Mouse (Mus musculus) midbrain, embryonic 15.5 days (tissue): Measurements from ENCODE around the gene Gja4. TPM values are rescaled to one million over a fixed set of nuclear protein-coding genes. Genes with fewer than 3 reads are reported as not detected.

Experiments used
- ATAC-seq: fragments of 200-750 bp; cut with Nextera tagmentation; replicated peaks from 2 replicates; pipeline ENCODE4 v1.8.0; 2017; ENCODE audit warnings: moderate TSS enrichment
- H3K27ac ChIP-seq: fragments of 300-500 bp; sonication (generic); 2 replicates; pipeline ENCODE4 v1.5.1; 2015; ENCODE audit warnings: mild to moderate bottlenecking, inconsistent platforms
- H3K27me3 ChIP-seq: fragments of 300-500 bp; sonication (generic); replicated peaks from 2 replicates; pipeline ENCODE4 v1.6.1; 2015; ENCODE audit warnings: inconsistent platforms
- H3K36me3 ChIP-seq: fragments of 300-500 bp; sonication (generic); replicated peaks from 2 replicates; pipeline ENCODE4 v1.6.1; 2015; ENCODE audit warnings: inconsistent platforms
- H3K4me1 ChIP-seq: fragments of 300-500 bp; sonication (generic); 2 replicates; pipeline ENCODE4 v1.6.1; 2015; ENCODE audit warnings: inconsistent platforms
- H3K4me2 ChIP-seq: fragments of 300-500 bp; sonication (generic); 2 replicates; pipeline ENCODE4 v1.6.1; 2015; ENCODE audit warnings: inconsistent platforms, mild to moderate bottlenecking, moderate library complexity
- H3K4me3 ChIP-seq: fragments of 300-500 bp; sonication (generic); 2 replicates; pipeline ENCODE4 v1.5.1; 2015; ENCODE audit warnings: mild to moderate bottlenecking, inconsistent platforms
- H3K9ac ChIP-seq: fragments of 300-500 bp; sonication (generic); 2 replicates; pipeline ENCODE4 v1.6.1; 2015; ENCODE audit warnings: mild to moderate bottlenecking, inconsistent platforms
- H3K9me3 ChIP-seq: fragments of 300-500 bp; sonication (generic); 2 replicates; pipeline ENCODE4 v1.6.1; 2016; ENCODE audit warnings: inconsistent platforms
- WGBS: fragments of 180-500 bp; shearing (Covaris S2); methylation state at CpG from one replicate; pipeline ENCODE4 v1.1.7; 2015; ENCODE audit warnings: mixed read lengths; 5-methylcytosine and 5-hydroxymethylcytosine counted together
- polyA plus RNA-seq: library from polyadenylated mRNA; unstranded; fragments of >200 nt; fragmentation: Nextera tagmentation; extraction: Ambion mirVana; gene quantifications from 2 replicates; pipeline ENCODE4 v1.2.1, GENCODE M21; 2015

The Gja4 gene
- polyA plus RNA-seq, 1 experiment from 2014 or later: 21.0 TPM

DNA sequence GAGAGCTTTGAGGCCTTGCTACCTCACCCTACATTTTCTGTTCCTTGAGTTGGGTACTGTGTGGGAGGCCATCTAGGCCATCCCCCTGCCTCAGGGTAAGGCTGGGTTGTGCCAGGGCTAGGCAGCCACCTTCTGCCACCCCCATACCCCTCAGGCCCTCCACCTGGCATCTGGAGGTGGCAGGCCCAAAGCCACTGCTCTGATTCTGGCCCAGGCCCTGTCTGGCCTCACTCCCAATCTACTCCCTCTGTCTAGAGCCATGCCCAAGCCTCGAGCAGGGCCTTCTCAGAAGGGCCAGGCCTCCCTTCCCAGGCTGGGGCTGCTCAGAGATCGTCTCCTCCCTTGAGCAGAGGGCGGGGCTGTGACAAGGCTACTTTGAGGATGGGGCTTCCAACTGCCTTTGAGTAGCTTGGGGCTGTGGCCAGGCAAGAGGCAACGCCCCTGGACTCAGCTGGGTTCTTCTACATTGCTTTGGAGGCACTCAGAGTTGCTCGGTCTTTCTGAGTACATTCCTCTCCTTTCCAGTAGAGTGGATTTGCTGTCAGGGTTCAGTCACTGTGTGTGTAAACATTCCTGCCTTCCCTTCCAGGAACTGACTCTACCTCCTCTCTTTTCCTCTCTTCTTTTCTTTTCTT, 21.1 kb upstream of the Gja4 start:
- ATAC-seq: no peak
- no peaks in the 10 kb centered on the region for H3K9me3 ChIP-seq
- H3K36me3 ChIP-seq: no peaks in the 10 kb centered on the region
- peaks cover 15% of the 10 kb centered on the region for H3K4me1 ChIP-seq
- H3K4me2 ChIP-seq: no peak overlapping the region
- H3K27me3 ChIP-seq: peaks cover 24% of the 10 kb centered on the region
- H3K4me3 ChIP-seq: no peak overlapping the region
- 37% methylated on average over 5 of the region's 5 CpGs for WGBS
- H3K27ac ChIP-seq: no peak overlapping the region
- H3K9ac ChIP-seq: no peak overlapping the region

DNA sequence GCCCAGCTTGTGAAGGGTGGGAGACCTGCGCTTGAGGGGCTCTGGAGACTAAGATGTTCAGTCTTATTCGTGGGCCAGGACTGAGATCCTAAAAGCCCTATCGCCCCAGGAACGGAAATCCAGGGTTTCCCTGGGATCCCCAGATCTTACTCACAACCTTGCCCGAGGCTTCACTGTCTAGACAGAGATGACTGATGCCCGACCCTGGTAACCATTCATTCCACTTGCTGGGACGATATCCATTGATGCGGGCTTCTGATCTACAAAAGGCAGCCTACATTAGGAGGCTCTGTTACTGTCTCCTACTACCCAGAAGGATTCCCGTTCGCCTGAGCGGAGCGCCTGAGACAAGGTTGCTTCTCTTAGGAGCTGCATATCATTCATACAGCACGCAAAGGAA, 17.3 kb upstream of the Gja4 start:
- H3K27ac ChIP-seq: no peak overlapping the region
- H3K36me3 ChIP-seq: no peaks in the 10 kb centered on the region
- H3K4me1 ChIP-seq: peaks cover 21% of the 10 kb centered on the region
- no peak overlapping the region for H3K9ac ChIP-seq
- no peak for ATAC-seq
- H3K9me3 ChIP-seq: no peaks in the 10 kb centered on the region
- H3K27me3 ChIP-seq: peaks cover 38% of the 10 kb centered on the region
- H3K4me3 ChIP-seq: no peak overlapping the region
- H3K4me2 ChIP-seq: peak overlapping the region; percentile 50; the same call in 1 of the 2 replicates
- 15% methylated on average over 13 of the region's 13 CpGs for WGBS

DNA sequence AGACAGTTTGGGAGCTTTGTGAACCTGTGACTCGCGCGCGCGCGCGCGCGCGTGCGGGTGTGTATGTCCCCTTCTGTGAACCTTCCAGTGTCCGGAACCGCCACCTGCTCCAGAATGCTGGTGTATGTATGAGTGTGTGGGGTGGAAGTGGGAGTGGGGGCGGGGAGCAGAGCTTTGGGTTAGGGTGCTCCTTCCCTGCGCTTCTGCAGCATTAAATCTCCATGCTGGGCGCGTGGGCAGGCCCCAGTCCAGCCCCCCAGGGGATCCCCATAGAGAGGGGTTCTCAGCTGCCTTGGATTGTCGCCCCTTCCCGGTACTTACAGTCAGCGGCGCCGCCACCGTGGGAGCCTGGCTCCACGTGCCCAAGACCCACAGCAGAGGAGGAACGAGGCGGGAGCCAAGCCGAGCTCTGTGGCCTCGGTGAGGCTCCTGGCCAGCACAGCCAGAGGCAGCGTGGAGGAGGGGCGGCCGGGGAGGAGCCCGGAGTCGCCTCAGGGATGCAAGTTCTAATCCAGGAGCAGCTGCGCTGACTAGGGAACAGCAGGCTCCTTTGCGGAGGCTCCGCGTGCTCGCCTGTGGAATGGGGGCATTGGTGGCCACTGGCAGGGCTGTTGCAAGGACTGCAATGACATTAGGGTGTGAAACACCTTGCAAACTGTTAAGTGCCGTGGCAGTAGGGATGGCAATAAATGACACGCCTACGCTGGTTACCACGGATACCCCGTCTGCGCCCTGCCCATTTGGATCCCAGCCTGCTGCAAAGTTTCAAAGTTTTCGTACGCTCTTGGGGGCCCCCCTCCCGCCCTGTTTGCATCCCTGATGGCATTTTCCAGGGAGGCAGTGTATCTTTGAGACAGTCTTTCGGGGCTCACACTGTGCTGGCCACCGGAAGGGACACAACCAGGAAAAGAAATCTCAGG, 16.6 kb upstream of the Gja4 start, which contains the start of gene Gjb3:
Gene Gjb3 (minus strand): TSS at position 664 of the 920 bp plus-strand sequence.
- H3K4me1 ChIP-seq: peaks cover 21% of the 10 kb centered on the region
- peak within 1 kb of the TSS; percentile 24 for H3K4me3 ChIP-seq
- peak; percentile 38; the same call in 1 of the 2 replicates for ATAC-seq
- peaks cover 41% of the 10 kb centered on the region for H3K27me3 ChIP-seq
- no peaks in the 10 kb centered on the region for H3K9me3 ChIP-seq
- peak within 1 kb of the TSS; percentile 50 for H3K4me2 ChIP-seq
- 1% methylated on average over 49 of the region's 49 CpGs for WGBS
- H3K27ac ChIP-seq: no peak within 1 kb of the TSS
- H3K9ac ChIP-seq: no peak within 1 kb of the TSS
- no peaks in the 10 kb centered on the region for H3K36me3 ChIP-seq

DNA sequence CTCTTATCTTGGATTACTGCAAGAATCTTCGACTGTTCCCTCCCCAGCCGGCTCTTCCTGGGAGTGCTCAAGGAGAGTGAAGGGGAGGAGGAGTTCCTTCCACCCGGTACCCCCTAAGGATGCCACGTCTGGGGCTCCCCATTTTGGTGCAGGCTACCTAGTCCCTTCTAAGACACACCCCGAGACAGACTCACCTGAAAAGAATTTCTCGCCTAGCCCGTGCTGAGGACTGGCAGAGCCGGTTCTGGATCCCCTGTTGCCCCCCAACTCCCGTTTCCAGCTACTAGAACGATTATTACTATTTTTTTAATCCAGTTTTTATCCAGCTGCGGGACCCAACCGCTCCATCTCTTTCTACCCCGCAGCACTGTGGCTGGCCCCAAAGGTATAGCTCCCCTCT, 15.9 kb upstream of the Gja4 start:
- H3K4me3 ChIP-seq: peak overlapping the region; percentile 24
- H3K27me3 ChIP-seq: peaks cover 44% of the 10 kb centered on the region
- no peaks in the 10 kb centered on the region for H3K9me3 ChIP-seq
- no peaks in the 10 kb centered on the region for H3K36me3 ChIP-seq
- H3K27ac ChIP-seq: no peak overlapping the region
- ATAC-seq: no peak
- peaks cover 21% of the 10 kb centered on the region for H3K4me1 ChIP-seq
- 3% methylated on average over 13 of the region's 13 CpGs for WGBS
- no peak overlapping the region for H3K9ac ChIP-seq
- peak overlapping the region; percentile 50 for H3K4me2 ChIP-seq

DNA sequence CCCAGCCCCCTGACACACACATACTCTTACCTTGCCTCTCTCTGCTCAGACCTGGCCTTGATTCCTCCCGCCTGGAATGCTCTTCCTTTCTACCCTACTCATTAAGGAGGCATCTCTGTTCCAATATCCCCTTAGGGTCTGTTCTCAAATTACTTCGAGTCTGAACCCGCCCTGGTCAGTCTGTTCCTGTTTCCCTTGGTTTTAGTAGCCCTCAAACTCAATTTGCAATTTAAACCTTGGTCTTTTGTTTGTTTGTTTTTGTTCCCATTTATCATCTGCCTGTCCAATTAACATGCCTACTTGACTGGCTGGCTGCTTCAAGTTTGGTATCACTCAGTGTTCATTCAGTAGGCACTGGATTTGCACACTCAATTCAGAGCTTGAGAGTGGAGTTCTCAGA, 15.2 kb upstream of the Gja4 start:
- Histone ChIP-seq H3K4me1 (peaks cover 21% of the 10 kb centered on the region), H3K27me3 (peaks cover 44% of the 10 kb centered on the region), H3K4me2 (no peak overlapping the region), H3K9me3 (no peaks in the 10 kb centered on the region), H3K27ac (no peak overlapping the region), H3K9ac (no peak overlapping the region), H3K4me3 (no peak overlapping the region), H3K36me3 (no peaks in the 10 kb centered on the region)
- 23% methylated on average over 3 of the region's 3 CpGs for WGBS
- no peak for ATAC-seq

DNA sequence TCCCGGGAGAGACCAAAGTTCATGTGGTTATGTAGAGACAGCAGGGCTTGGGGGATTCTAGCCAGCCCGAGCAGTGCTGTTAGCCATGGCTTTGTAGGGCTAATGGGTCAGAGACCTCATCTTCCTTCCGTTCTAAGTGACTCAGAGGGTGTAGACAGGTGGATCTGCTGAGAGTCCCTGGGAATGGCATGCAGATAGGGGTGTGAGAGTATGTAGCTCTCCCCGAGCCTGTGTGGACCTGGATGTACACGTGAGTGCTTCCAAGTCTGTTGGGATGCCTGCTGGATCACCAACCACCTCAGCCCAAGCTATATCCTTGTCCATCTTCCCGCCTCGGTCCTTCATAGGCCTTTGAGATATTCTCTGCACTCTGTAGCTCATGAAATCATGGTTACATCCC, 14.5 kb upstream of the Gja4 start:
- no peaks in the 10 kb centered on the region for H3K36me3 ChIP-seq
- no peak for ATAC-seq
- no peak overlapping the region for H3K4me2 ChIP-seq
- no peaks in the 10 kb centered on the region for H3K9me3 ChIP-seq
- no peak overlapping the region for H3K9ac ChIP-seq
- H3K4me1 ChIP-seq: peaks cover 21% of the 10 kb centered on the region
- WGBS: 74% methylated on average over 7 of the region's 7 CpGs
- H3K27ac ChIP-seq: no peak overlapping the region
- H3K4me3 ChIP-seq: no peak overlapping the region
- peaks cover 44% of the 10 kb centered on the region for H3K27me3 ChIP-seq

DNA sequence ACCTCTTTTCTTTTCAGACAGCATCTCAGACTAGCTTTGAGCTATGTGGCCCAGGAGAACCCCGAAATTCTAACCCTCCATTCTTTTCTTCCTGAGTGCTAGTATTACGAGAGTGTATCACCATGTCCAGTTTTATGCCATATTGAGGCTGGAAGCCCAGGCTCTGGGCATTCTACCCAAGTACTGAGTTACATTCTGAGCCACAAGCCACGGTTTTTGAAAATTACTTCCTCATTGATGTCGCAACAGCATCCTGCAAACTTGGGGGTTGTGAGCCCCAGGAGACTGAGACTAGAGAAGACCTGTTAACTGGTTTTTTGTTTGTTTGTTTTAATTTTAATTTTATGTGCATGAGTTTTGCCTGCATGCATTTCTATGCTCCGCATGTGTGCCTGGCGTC, 13.9 kb upstream of the Gja4 start:
- 79% methylated on average over 6 of the region's 6 CpGs for whole genome bisulfite sequencing
- H3K4me2 ChIP-seq: no peak overlapping the region
- H3K4me3 ChIP-seq: no peak overlapping the region

DNA sequence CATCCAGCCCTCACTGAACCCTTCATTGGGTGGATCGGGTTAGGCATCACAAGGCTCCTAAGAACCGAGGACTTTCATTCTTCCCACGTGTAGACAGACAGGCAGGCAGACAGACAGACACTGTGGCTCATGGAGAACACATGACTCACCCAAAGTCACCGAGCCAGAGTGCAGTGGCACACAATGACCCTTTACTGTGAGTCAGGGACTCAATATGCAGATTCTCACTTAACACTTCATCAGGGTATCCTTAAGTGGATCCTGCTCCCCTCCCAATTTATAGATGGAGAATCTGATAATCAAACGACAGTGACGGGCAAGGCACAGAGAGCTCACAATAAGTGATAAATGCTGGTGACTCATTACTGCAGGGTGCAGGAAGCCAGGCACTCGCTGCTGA, 13.4 kb upstream of the Gja4 start:
- H3K4me1 ChIP-seq: peaks cover 21% of the 10 kb centered on the region
- H3K9me3 ChIP-seq: no peaks in the 10 kb centered on the region
- no peak overlapping the region for H3K4me2 ChIP-seq
- ATAC-seq: no peak
- H3K36me3 ChIP-seq: no peaks in the 10 kb centered on the region
- H3K27me3 ChIP-seq: peaks cover 43% of the 10 kb centered on the region
- WGBS: 77% methylated on average over 7 of the region's 7 CpGs
- H3K4me3 ChIP-seq: no peak overlapping the region
- H3K27ac ChIP-seq: no peak overlapping the region
- no peak overlapping the region for H3K9ac ChIP-seq

More for the DNA sequence above, 13.9 kb upstream of the Gja4 start:
- no peaks in the 10 kb centered on the region for H3K36me3 ChIP-seq
- no peaks in the 10 kb centered on the region for H3K9me3 ChIP-seq
- H3K9ac ChIP-seq: no peak overlapping the region
- H3K27ac ChIP-seq: no peak overlapping the region
- peaks cover 21% of the 10 kb centered on the region for H3K4me1 ChIP-seq
- no peak for ATAC-seq
- H3K27me3 ChIP-seq: peaks cover 44% of the 10 kb centered on the region

DNA sequence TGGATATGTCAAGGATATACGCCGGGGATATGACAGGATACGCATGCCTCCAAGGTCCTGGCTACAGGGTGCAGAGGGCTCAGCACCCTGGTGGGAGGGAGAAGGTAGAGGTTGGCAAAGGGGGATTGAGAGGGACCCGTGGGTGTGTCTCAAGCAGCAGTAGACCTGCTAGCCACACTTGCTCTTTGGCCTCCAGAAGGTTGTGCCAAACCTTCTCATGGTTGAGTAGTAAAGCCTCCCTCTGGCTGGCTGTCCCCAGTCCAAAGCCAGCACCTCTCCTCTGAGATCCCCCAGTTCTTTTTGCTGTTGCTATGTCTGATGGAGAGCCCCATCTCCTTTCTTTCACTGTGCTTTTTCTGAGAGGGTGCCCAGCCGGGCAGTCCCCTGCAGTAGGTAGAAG, 11.4 kb upstream of the Gja4 start:
- H3K27ac ChIP-seq: no peak overlapping the region
- no peak overlapping the region for H3K9ac ChIP-seq
- H3K4me1 ChIP-seq: peaks cover 9% of the 10 kb centered on the region
- no peaks in the 10 kb centered on the region for H3K36me3 ChIP-seq
- no peak overlapping the region for H3K4me2 ChIP-seq
- 90% methylated on average over 5 of the region's 5 CpGs for WGBS
- H3K4me3 ChIP-seq: no peak overlapping the region
- peaks cover 23% of the 10 kb centered on the region for H3K27me3 ChIP-seq
- H3K9me3 ChIP-seq: no peaks in the 10 kb centered on the region
- no peak for ATAC-seq

DNA sequence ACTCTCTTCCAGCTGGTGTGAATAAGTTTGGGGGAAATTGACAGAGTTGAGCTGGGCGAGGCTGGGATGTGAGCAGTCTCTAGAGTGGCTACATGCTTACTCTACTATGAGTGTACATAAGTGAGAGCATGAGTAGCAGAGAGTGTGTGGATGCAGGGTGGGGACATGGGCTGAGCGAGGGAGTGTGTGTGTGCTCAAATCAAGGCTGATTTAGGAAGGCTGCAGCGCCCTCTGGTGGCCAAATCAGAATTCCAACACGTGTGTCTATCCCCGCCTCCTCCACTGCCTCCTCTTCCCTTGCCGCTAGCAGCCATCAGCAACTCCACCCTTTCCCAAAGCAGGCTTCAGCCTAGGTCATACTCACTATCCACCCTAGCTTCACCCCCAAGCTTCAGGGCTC, 10.9 kb upstream of the Gja4 start:
- Histone ChIP-seq H3K27ac (no peak overlapping the region), H3K4me3 (no peak overlapping the region), H3K4me2 (no peak overlapping the region), H3K36me3 (no peaks in the 10 kb centered on the region), H3K4me1 (peaks cover 3% of the 10 kb centered on the region), H3K27me3 (peaks cover 22% of the 10 kb centered on the region), H3K9ac (no peak overlapping the region), H3K9me3 (no peaks in the 10 kb centered on the region)
- ATAC-seq: peak; percentile 67; the same call in 1 of the 2 replicates
- 6% methylated on average over 6 of the region's 6 CpGs for WGBS

DNA sequence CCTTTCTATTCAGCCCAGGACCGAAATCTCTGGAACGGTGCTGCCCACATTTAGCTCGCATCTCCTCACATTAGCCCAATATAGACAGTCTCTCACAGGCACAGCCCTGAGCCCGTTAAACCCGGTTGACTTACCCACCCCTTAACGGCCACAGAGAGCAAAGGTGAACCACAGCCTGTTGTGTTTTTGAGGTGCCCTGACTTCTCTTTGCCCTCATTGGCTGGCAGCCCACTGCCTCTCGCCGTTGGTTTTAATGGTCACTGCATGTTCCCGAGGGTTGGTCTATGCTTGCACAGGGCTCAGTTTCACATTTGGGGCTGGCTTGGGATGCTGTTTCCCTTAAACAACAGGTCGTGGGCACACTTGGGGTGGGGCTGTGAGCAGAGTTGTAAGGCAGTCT, 10.5 kb upstream of the Gja4 start:
- H3K4me3 ChIP-seq: no peak overlapping the region
- peaks cover 19% of the 10 kb centered on the region for H3K27me3 ChIP-seq
- no peaks in the 10 kb centered on the region for H3K9me3 ChIP-seq
- no peak overlapping the region for H3K27ac ChIP-seq
- WGBS: 77% methylated on average over 10 of the region's 10 CpGs
- H3K36me3 ChIP-seq: no peaks in the 10 kb centered on the region
- ATAC-seq: peak; percentile 39; the same call in 1 of the 2 replicates
- H3K9ac ChIP-seq: no peak overlapping the region
- H3K4me1 ChIP-seq: no peaks in the 10 kb centered on the region
- no peak overlapping the region for H3K4me2 ChIP-seq

DNA sequence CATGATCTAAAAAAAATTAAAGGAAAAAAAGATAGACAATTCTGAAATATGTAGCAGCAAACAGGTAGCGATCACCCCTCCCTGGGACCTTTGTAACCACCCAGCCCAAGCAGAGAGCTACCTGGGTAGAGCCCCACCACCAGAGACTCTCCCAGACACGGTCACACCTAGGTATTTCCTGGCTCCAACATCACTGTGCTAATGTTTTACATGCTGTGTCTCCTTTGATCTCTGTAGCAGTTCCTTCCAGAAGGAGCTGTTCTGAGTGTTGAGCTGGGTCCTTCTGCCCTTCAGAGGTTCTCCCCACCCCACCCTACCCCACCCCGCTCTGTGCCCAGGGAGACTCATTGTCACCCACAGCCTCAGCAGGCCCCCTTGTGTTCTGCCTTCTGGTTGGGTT, 9.8 kb upstream of the Gja4 start:
- ATAC-seq: no peak
- H3K27ac ChIP-seq: no peak overlapping the region
- H3K27me3 ChIP-seq: peaks cover 16% of the 10 kb centered on the region
- 89% methylated on average over 3 of the region's 3 CpGs for WGBS
- H3K4me2 ChIP-seq: no peak overlapping the region
- no peak overlapping the region for H3K4me3 ChIP-seq
- no peak overlapping the region for H3K9ac ChIP-seq
- H3K36me3 ChIP-seq: no peaks in the 10 kb centered on the region
- H3K9me3 ChIP-seq: no peaks in the 10 kb centered on the region
- no peaks in the 10 kb centered on the region for H3K4me1 ChIP-seq
